Mouse (Mus musculus) erythroblast, adult 5-6 weeks (primary cell): ENCODE results near the gene Il1r1. TPM values are rescaled to one million over a fixed set of nuclear protein-coding genes. Genes with fewer than 3 reads are reported as not detected.

Experiments used
- ATAC-seq: replicated peaks from 2 replicates; pipeline ENCODE4 v1.8.0; 2016; ENCODE audit warnings: moderate number of reproducible peaks, mild to moderate bottlenecking, moderate TSS enrichment, inconsistent platforms; ENCODE audit not compliant: poor library complexity, low FRiP score, severe bottlenecking
- total RNA-seq, 2 experiments: library from RNA; stranded (forward) in 1 of 2; stranded (reverse) in 1 of 2; fragments of 150-400 nt in 1 of 2; fragments of 200-764, 138-1000 nt in 1 of 2; gene quantifications; 2 replicates each; pipeline versions ENCODE4 v1.2.3 to v1.2.4; 2015 to 2017; ENCODE audit warnings: low replicate concordance in 2 of 2

The Il1r1 gene
- total RNA-seq, 2 experiments from 2014 or later: 22.1 to 34.5 TPM

GRCm38 (mm10) chr1:40229771-40230280 is 4.9 kb downstream of the Il1r1 start:
- ATAC-seq: peak; percentile 22

DNA sequence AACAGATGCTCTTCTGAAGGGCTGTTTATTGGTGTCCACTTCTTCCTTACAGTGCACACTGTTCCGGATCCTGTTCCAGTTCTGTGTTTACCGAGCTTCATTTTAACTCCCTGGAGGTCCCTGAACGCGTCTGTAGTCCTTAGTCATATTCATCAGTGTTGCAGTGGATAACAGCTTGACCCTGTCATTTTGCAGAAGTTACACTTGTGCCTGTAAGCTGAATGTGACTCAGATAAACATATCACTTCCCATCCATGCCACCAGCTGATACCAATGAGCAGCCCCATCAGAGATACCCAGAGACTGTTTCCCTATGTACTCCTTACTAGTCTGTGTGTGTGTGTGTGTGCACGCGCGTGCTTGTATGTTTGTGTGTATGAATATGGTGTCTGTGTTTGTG is 5.5 kb downstream of the Il1r1 start:
- ATAC-seq: peak; percentile 90

- ATAC-seq: peak; percentile 45
These were observed 6.2 kb downstream of the Il1r1 start for GRCm38 (mm10) chr1:40231116-40231515.

DNA sequence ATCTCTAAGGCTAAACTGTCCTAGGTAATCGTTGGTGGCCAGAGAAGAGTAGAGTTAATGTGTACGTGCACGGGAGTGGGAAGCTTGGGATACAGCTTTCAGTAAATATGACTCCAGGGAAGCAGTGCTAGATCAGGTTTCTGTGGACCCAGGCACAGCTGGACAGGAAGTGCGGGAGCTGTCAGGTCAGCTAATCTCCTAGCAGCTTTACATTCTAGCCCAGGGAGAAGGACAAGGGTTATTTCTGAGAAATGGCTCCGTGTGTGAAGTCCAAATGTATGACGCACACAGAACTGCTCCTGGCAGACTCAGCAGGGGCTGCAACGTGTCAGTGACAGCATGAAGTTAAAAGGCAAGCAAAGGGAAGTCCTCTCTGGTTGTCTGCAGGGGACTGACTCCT is 8.3 kb downstream of the Il1r1 start:
- no peak for ATAC-seq

- no peak for ATAC-seq
These were observed 8.7 kb downstream of the Il1r1 start for GRCm38 (mm10) chr1:40233621-40234020.

- no peak for ATAC-seq
These were observed 10.8 kb downstream of the Il1r1 start for GRCm38 (mm10) chr1:40235597-40236249.

- ATAC-seq: no peak
These were observed 11.8 kb downstream of the Il1r1 start for GRCm38 (mm10) chr1:40236694-40237093.

DNA sequence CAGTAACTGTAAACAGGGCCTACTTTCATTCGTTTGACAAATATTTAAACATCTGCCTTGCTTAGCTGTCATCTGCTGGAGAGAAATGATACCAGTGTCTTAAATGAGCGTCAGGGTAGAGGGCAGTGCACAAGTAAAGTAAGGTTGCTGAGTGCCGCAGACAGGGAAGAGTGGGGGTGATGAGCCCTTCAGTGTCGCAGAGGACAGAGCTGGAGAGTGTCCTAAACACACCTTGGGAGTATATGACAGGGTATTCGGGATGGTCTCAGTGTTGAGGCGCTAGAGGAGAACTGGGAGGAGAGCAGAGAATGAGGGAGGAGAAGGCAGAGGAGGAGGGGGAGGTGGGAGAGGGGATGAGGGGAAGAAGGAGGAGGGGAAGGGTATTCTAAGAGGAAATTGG is 12.2 kb downstream of the Il1r1 start:
- no peak for ATAC-seq

DNA sequence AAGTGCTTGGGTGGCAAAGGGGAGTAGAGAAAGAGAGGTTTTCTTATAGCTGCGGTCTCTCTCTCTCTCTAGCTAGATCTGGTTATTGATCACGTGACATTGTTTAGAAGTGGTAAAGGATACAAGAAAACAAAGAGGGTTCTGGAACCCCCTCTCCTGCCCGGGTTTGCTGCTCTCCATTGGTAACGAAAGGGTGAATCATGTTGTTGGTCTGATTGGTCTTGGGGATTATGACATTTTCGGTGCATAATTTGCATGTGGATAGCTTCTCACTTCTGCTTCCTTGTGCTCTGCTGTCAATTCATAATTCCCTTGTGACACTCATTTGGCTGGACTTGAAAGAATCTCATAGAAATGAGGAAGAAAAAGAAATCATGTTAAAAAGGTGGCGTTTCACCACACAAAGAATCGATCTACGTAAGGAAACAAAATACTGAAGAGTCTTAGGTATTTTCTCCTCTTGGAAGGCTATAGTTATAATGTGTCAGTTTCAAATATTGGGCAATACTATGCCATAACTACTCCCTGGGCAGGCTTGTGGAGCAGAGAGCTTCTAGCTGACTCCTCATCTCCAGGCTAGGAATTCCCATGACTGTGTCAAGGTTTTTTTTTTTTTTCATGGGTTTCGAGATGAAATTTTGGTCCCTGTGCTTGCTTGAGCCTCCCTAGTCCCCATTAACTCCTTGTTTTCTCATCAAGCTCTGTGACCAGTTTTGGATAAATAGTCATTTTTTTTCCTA is 15.6 kb downstream of the Il1r1 start:
- no peak for ATAC-seq

GRCm38 (mm10) chr1:40242717-40243116 is 17.8 kb downstream of the Il1r1 start:
- no peak for ATAC-seq

- no peak for ATAC-seq
These were observed 18.7 kb downstream of the Il1r1 start for GRCm38 (mm10) chr1:40243561-40243998.

DNA sequence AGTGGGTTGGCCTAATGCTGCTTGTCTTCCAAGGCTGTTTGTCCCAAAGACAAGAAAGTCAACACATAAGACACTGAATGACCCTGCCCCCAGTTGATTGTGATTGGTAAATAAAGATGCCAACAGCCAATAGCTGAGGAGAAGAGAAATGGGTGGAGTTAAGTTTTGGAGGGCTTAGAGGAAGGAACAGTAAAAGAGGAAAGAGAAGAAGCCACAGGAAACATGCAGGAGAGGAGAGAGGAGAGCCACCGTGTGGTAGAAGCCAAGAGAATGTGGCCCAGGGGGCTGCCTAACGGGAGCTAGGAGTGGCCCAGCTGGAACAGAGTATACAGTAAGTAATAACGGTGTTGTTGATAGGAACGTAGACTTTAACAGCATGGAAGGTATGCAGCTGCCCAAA is 25.5 kb downstream of the Il1r1 start:
- peak; percentile 54 for ATAC-seq

GRCm38 (mm10) chr1:40252507-40252906 is 27.6 kb downstream of the Il1r1 start:
- ATAC-seq: no peak

DNA sequence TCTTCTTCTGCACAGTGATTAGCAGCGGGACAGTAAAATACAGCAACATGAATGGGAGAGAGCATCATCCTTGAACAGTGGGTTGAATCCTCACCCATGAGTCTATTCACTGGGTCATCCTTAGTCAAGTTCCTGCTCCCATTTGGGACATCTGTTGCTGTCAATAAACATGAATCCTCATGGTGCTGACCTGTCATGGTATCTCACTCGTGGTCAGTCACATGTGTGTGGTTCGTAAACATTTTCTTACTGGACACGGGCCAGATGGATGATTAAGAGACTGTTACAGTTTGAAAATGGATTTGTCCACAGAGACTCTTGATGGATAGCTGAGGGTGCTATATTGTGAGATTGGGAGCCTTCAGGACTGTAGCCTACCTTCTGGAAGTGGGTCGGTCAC is 29.1 kb downstream of the Il1r1 start:
- 0 out of 2 replicates have a peak, but pooled peaks have one; percentile 17 for ATAC-seq

- no peak for ATAC-seq
These were observed 29.6 kb downstream of the Il1r1 start for GRCm38 (mm10) chr1:40254347-40255057.

- ATAC-seq: no peak
These were observed 37.7 kb downstream of the Il1r1 start for GRCm38 (mm10) chr1:40262441-40263121.

DNA sequence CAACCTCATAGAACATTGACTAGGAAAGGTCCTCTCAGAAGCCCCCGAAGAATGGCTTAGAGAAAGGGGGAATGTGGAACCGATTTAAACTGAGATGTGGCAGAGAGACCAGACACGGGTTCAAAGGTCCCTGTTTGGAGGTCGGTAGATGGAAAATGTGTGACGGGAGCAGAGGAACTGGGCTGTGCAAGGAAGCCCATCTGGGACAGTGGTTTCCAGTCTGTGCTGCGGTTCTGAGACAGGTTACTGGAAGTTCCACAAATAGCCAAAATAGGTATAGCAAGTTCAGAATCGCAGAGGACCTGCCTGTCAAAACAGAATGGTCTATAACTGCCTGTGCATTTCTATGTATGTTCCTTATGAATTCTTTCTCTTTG is 38.2 kb downstream of the Il1r1 start:
- no peak for ATAC-seq

- ATAC-seq: no peak
These were observed 38.8 kb downstream of the Il1r1 start for GRCm38 (mm10) chr1:40263679-40264078.

DNA sequence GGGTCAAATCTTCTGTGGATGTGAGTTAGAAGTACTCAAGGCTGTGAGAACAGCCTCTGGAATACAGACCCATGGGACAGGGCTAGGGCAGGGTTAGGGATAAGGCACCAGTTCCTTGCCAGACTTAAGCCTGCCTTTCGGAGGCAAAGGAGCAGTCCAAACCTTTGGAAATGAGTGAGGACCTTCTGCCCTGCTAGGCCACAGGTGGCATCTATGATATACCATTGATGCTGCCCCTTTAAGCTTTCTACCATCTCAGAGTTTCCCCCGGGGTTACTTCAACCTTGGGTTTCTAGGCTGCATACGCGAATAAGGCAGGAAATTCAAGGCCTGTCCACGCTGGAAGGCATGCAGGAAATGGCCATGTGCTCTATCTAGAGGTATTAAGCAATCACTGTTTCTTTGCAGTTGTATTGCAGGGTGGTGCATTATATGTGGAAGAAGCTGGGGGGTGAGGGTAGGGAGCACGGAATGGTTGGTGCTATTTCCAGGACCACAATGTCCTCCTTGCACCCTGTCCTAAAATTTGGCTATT is 40.5 kb downstream of the Il1r1 start:
- no peak for ATAC-seq
